Mouse (Mus musculus): ENCODE measurements at regions not wholly inside any gene's neighbourhood (a gene's known extent, or its start where the extent isn't known, plus 50 kb on each side); places are given as distances from the start of the nearest gene placed in this dataset.

- DNase-seq, result no peak
Observed at GRCm38 (mm10) chr9:23134421-23135118, 88.3 kb upstream of the Bmper start.

- no peak for DNase-seq
Observed at GRCm38 (mm10) chr9:23136511-23136910, 86.4 kb upstream of the Bmper start.

- DNase-seq, result no peak
Observed at GRCm38 (mm10) chr9:23137682-23138210, 85.1 kb upstream of the Bmper start.

- no peak for DNase-seq
Observed at GRCm38 (mm10) chr9:23139580-23140162, 83.2 kb upstream of the Bmper start.

- no peak for DNase-seq
Observed at GRCm38 (mm10) chr9:23144281-23144680, 78.6 kb upstream of the Bmper start.

- DNase-seq, result no peak
Observed at GRCm38 (mm10) chr9:23150338-23150737, 72.5 kb upstream of the Bmper start.

- DNase-seq, result no peak
Observed at GRCm38 (mm10) chr9:23150874-23151273, 72.0 kb upstream of the Bmper start.

- no peak for DNase-seq
Observed at GRCm38 (mm10) chr9:23151953-23152490, 70.9 kb upstream of the Bmper start.

- no peak for DNase-seq
Observed at GRCm38 (mm10) chr9:23156820-23157570, 65.9 kb upstream of the Bmper start.

GRCm38 (mm10) chr9:23158499-23158898 is 64.4 kb upstream of the Bmper start:
- DNase-seq, result no peak

GRCm38 (mm10) chr9:23161346-23161745 is 61.5 kb upstream of the Bmper start:
- no peak for DNase-seq

- no peak for DNase-seq
Observed at GRCm38 (mm10) chr9:23167056-23167591, 55.8 kb upstream of the Bmper start.

GRCm38 (mm10) chr9:23167716-23168115 is 55.2 kb upstream of the Bmper start:
- DNase-seq, result no peak

- DNase-seq, result no peak
Observed at GRCm38 (mm10) chr9:23168149-23168548, 54.7 kb upstream of the Bmper start.

- no peak for DNase-seq
Observed at GRCm38 (mm10) chr9:23171361-23171760, 51.5 kb upstream of the Bmper start.
